Mouse (Mus musculus) stomach, postnatal 0 days (tissue): ENCODE measurements around the gene Pithd1.

Experiments used
- CTCF ChIP-seq: IDR thresholded peaks from 2 replicates; pipeline ENCODE4 v1.5.1; 2016; ENCODE audit warnings: antibody characterized with exemption, low read depth, mild to moderate bottlenecking, moderate library complexity
- EP300 ChIP-seq: optimal IDR thresholded peaks from 2 replicates; pipeline ENCODE3; 2016; ENCODE audit warnings: antibody characterized with exemption

DNA sequence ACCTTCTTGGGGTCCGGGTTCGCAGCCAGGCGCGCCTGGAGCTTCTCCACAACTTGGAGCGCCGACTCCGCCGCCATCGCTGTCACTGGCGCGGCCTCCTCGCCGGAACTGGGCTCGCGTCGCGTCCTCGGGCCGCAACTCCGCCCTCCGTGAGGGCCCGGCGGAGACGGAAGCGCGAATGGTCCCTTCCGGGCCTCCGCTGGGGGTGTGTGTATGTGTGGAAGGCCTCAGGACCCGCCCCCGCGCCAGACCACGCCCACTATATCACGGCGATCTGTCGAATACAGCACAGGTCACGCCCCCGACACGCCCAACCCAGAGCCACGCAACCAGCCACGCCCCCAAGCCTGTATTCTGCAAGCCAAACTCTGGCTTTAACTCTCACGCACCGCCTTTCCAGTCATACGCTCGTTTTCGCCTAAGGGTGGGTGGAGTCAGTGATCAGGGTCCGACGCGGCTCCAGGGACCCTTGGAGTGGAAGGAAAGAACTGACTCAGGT is 34.5 kb upstream of the Pithd1 start, which contains the start of gene Eloa:
- TF ChIP-seq CTCF, result peak; percentile 19; the same call in 1 of the 2 replicates
- TF ChIP-seq EP300, result no peak
